Mouse (Mus musculus) heart, adult 18-20 months (tissue): ENCODE measurements at regions not wholly inside any gene's neighbourhood (a gene's known extent, or its start where the extent isn't known, plus 50 kb on each side); places are given as distances from the start of the nearest gene placed in this dataset.

Experiments
- DNase-seq, 2 experiments: peaks; one replicate each; pipeline ENCODE4 v3.0.0; 2021 to 2022; ENCODE audit warnings: mixed read lengths in 1 of 2

- DNase-seq, result no peak
Observed at GRCm38 (mm10) chr9:43982359-43982889, 60.8 kb upstream of the Thy1 start.

GRCm38 (mm10) chr9:43983220-43983619 lies 60.0 kb upstream of the Thy1 start:
- peak in 1 of 2 experiments; percentile 26 for DNase-seq

GRCm38 (mm10) chr9:43984181-43985062 lies 58.8 kb upstream of the Thy1 start:
- peak; percentile 90 to 96 for DNase-seq

DNA sequence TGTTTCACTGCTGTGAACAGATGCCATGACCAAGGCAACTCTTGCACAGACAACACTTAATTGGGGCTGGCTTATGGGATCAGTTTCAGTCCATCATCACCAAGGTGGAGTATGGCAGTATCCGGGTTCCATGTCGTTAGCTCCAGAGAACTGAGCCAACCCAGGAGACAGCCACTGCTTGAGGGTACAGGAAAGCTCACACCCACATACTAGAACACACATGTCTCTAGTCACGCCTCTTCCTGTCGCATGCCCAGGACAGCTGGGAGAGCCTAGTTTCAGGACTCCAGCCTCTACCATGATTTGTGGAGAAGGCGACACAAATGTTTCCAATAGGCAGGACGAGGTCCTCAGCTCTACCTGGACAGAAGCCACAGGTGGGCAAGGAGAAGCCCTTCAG lies 55.2 kb upstream of the Thy1 start:
- no peak for DNase-seq

GRCm38 (mm10) chr9:43988981-43989860 lies 54.0 kb upstream of the Thy1 start:
- DNase-seq, result peak in 1 of 2 experiments; percentile 41

DNA sequence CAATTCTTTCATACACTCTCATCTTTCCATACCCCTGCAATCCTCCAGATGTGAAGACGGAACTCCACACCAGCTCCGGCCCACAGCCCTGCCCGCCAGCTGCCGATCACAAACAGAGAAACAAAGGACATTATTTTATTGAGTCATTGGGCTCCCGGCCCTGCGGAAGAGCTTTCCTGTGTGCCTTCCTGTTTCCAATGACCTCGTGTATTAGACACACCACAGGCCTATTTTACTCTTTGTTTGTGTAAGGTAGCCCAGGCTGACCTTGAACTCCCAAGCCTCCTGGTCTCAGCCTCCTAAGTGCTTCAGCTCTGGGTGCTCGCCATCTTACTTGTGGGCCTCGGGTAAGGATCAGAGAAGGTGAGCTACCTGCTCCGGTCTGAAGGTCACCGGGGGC lies 53.1 kb upstream of the Thy1 start:
- peak; percentile 17 to 34 for DNase-seq

- peak in 1 of 2 experiments; percentile 22 for DNase-seq
Observed at GRCm38 (mm10) chr9:43993221-43993976, 49.8 kb upstream of the Thy1 start.
